Mouse (Mus musculus) hindbrain, embryonic 16.5 days (tissue): ENCODE data around the gene Dna2. TPM values are rescaled to one million over a fixed set of nuclear protein-coding genes. Genes with fewer than 3 reads are reported as not detected.

ENCODE experiments used
- ATAC-seq: fragments of 200-750 bp; cut with Nextera tagmentation; 2 replicates; pipeline ENCODE4 v1.8.0; 2017; ENCODE audit warnings: moderate TSS enrichment, moderate library complexity
- H3K27ac ChIP-seq: fragments of 300-500 bp; sonication (generic); 2 replicates; pipeline ENCODE4 v1.5.1; 2014; ENCODE audit warnings: low read depth, mild to moderate bottlenecking, control low read depth, low read length, moderate library complexity
- H3K27me3 ChIP-seq: fragments of 300-500 bp; sonication (generic); replicated peaks from 2 replicates; pipeline ENCODE4 v1.6.1; 2014; ENCODE audit warnings: low read length; ENCODE audit not compliant: control insufficient read depth, insufficient read depth
- H3K36me3 ChIP-seq: fragments of 300-500 bp; sonication (generic); 2 replicates; pipeline ENCODE4 v1.6.1; 2014; ENCODE audit warnings: mild to moderate bottlenecking, low read length, moderate library complexity, mixed read lengths; ENCODE audit not compliant: control insufficient read depth, insufficient read depth
- H3K4me1 ChIP-seq: fragments of 300-500 bp; sonication (generic); 2 replicates; pipeline ENCODE4 v1.6.1; 2014; ENCODE audit warnings: low read depth, low read length; ENCODE audit not compliant: control insufficient read depth, insufficient read depth
- H3K4me2 ChIP-seq: fragments of 300-500 bp; sonication (generic); 2 replicates; pipeline ENCODE4 v1.6.1; 2014; ENCODE audit warnings: mild to moderate bottlenecking, low read length, control low read depth, moderate library complexity
- H3K4me3 ChIP-seq: fragments of 300-500 bp; sonication (generic); 2 replicates; pipeline ENCODE4 v1.5.1; 2014; ENCODE audit warnings: mild to moderate bottlenecking, low read length, control low read depth, moderate library complexity
- H3K9ac ChIP-seq: fragments of 300-500 bp; sonication (generic); 2 replicates; pipeline ENCODE4 v1.6.1; 2014; ENCODE audit warnings: low read depth, mild to moderate bottlenecking, control low read depth, low read length, moderate library complexity
- H3K9me3 ChIP-seq: fragments of 300-500 bp; sonication (generic); 2 replicates; pipeline ENCODE4 v1.6.1; 2014; ENCODE audit warnings: mild to moderate bottlenecking, low read length, moderate library complexity; ENCODE audit not compliant: control insufficient read depth
- WGBS: fragments of 180-500 bp; shearing (Covaris S2); extraction: QIAGEN DNeasy Blood & Tissue Kit; methylation state at CpG from one replicate; pipeline ENCODE4 v1.1.7; 2014; 5-methylcytosine and 5-hydroxymethylcytosine counted together
- polyA plus RNA-seq: library from polyadenylated mRNA; unstranded; fragments of >200 nt; fragmentation: Nextera tagmentation; extraction: Ambion mirVana; gene quantifications from 2 replicates; pipeline ENCODE4 v1.2.1, GENCODE M21; 2015

Dna2 gene
- polyA plus RNA-seq, 1 experiment from 2014 or later, result 4.0 TPM

DNA sequence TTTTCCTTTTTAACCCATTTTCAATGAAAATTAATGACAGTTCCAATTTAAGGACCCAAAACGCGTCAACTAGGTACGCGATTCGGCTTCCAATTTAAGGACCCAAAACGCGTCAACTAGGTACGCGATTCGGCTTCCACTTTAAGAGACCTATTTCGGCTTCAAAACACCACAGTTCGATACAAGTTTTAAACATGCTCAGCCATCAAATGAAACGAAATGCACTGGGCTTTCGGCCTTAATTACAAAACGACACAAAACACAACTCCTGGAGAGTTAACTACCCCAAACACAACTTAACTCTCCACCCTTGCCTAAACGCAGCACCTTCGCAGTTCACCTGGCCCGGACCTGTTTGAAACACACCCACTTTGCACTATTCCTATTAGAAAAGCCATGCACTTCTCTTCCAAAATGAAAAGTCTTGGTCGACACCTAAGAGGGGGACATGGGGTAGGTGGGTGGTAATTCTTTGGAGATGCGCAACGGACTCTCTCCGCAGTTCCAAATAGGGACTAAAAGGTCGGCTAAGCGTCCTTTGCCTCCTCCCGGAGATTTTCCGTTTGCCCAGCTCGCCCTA, 75.8 kb downstream of the Dna2 start:
- Histone ChIP-seq H3K4me1 (peaks cover 40% of the 10 kb centered on the region), H3K4me3 (peak overlapping the region; percentile 79), H3K27ac (peak overlapping the region; percentile 100), H3K4me2 (peak overlapping the region; percentile 76), H3K9me3 (no peaks in the 10 kb centered on the region), H3K9ac (peak overlapping the region; percentile 99), H3K36me3 (no peaks in the 10 kb centered on the region), H3K27me3 (no peaks in the 10 kb centered on the region)
- no peak for ATAC-seq
- under 1% methylated on average over 27 of the region's 27 CpGs for WGBS

DNA sequence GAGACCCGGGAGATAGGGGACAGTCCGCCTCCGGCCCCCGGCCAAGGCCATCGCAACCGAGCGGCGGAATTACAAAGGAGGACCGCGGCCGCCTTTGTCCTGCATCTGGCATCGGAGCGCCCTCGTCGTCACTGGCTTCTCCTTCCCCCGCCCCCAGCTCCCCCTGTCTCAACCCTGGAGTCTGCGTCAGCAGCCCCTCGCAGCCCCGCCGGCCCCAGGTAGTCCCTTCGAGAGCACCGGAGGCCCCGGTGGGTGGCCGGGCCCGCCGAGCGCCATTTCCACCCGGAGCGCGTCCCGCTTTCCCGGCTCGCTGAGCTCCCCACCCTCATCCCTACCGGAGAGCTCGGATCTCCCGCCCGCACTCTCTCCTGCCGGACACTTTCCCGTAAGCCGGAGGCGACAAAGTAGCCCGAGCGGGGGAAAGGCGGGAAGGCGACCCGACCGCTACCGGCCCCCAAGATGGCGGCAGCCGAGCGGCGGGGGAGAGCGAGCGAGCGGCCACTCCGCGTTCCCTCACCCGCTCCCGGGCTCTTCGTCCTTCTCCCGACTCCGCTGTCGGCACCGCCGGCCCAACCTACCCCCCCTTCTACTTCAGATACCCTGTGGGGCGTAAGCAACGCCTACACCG, 76.4 kb downstream of the Dna2 start:
- H3K4me1 ChIP-seq, result peaks cover 40% of the 10 kb centered on the region
- WGBS, result under 1% methylated on average over 68 of the region's 68 CpGs

More for the DNA sequence above, 76.4 kb downstream of the Dna2 start:
- H3K4me2 ChIP-seq, result peak overlapping the region; percentile 76
- H3K4me3 ChIP-seq, result peak overlapping the region; percentile 79
- H3K27ac ChIP-seq, result peak overlapping the region; percentile 100
- ATAC-seq, result peak; percentile 31
- H3K9me3 ChIP-seq, result no peaks in the 10 kb centered on the region
- H3K36me3 ChIP-seq, result no peaks in the 10 kb centered on the region
- H3K9ac ChIP-seq, result peak overlapping the region; percentile 99
- H3K27me3 ChIP-seq, result no peaks in the 10 kb centered on the region

Other genes with a start within 250 kb of the Dna2 start
- 3.5 and 4.3 TPM in 2 replicates for gene Stox1, start 220.9 kb upstream of the Dna2 start, polyA plus RNA-seq
- 86.0 and 95.9 TPM in 2 replicates for gene Ccar1, start 154.7 kb upstream of the Dna2 start, polyA plus RNA-seq
- gene Tet1, start 38.0 kb upstream of the Dna2 start, polyA plus RNA-seq, result 38.7 and 39.5 TPM in 2 replicates
- 15.0 and 15.6 TPM in 2 replicates for gene Slc25a16, start 26.4 kb upstream of the Dna2 start, polyA plus RNA-seq
- gene Rufy2, start 33.2 kb downstream of the Dna2 start, polyA plus RNA-seq, result 53.9 and 68.0 TPM in 2 replicates
- 114 and 121 TPM in 2 replicates for gene Hnrnph3, start 77.2 kb downstream of the Dna2 start, polyA plus RNA-seq
- 0.68 and 0.94 TPM in 2 replicates for gene Pbld2, start 77.3 kb downstream of the Dna2 start, polyA plus RNA-seq
- 0.44 and 0.75 TPM in 2 replicates for gene Pbld1, start 113.1 kb downstream of the Dna2 start, polyA plus RNA-seq
- gene Atoh7, start 152.6 kb downstream of the Dna2 start, polyA plus RNA-seq, result 3.0 TPM in 2 replicates